Mouse (Mus musculus) MEL (cell line): ENCODE data around the gene Gm42420.

Source experiments
- CTCF ChIP-seq, 3 experiments: IDR thresholded peaks in 2 of 3; conservative IDR thresholded peaks in 1 of 3; 2 replicates each; pipeline ENCODE4 v1.5.1; 2011 to 2012; ENCODE audit warnings: low read length in 3 of 3, low read depth in 2 of 3, mild to moderate bottlenecking in 2 of 3, improper control_type of control experiment in 1 of 3, inconsistent platforms in 1 of 3, mixed read lengths in 1 of 3, moderate library complexity in 1 of 3; ENCODE audit not compliant: control insufficient read depth in 1 of 3, insufficient read depth in 1 of 3, poor library complexity in 1 of 3, severe bottlenecking in 1 of 3
- GATA1 ChIP-seq: IDR thresholded peaks from 2 replicates; pipeline ENCODE4 v1.6.1; 2011; ENCODE audit warnings: low read depth, low read length, improper control_type of control experiment
- POLR2A ChIP-seq, 2 experiments: IDR thresholded peaks; 2 replicates each; pipeline ENCODE4 v1.6.1; 2011 to 2012; ENCODE audit warnings: low read length in 2 of 2, mild to moderate bottlenecking in 2 of 2, control low read depth in 1 of 2, improper control_type of control experiment in 1 of 2, low read depth in 1 of 2, moderate library complexity in 1 of 2; ENCODE audit not compliant: control insufficient read depth in 1 of 2, insufficient read depth in 1 of 2, poor library complexity in 1 of 2
- USF1 ChIP-seq: IDR thresholded peaks from 2 replicates; pipeline ENCODE4 v1.6.1; 2014; ENCODE audit warnings: low read depth, mild to moderate bottlenecking, inconsistent platforms, low read length, improper control_type of control experiment, moderate library complexity

DNA sequence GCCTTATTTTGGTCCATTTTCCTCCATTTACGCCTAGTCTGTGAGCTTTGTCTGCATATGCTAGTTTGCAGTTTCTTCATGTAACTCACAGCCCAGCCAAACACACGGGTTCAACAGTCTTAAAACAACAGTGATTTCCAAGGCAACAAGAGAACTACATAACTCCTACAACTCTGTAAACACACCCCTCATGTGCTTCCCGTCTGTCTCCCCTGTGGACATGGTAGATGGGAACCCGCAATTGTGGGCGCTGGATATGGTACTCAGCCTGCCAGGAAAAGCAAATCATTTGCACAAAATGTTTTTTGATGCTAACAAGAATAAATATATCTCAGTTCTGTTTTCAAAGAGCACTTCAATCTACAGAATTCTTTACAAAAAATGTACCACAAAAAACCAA lies 19.0 kb downstream of the Gm42420 start:
- TF ChIP-seq CTCF (IDR thresholded peaks at IDR 0.05 in 2 of 3, conservative IDR thresholded peaks at IDR 0.05 in 1 of 3; ENCODE audit: control insufficient read depth in 1 of 3, insufficient read depth in 1 of 3, low read depth in 2 of 3, low read length in 3 of 3, poor library complexity in 1 of 3, severe bottlenecking in 1 of 3), result no peak
- no peak for TF ChIP-seq USF1
- no peak for TF ChIP-seq GATA1
- no peak for TF ChIP-seq POLR2A (IDR thresholded peaks at IDR 0.05; ENCODE audit: control insufficient read depth in 1 of 2, insufficient read depth in 1 of 2, low read depth in 1 of 2, low read length in 2 of 2, poor library complexity in 1 of 2)
